Mouse (Mus musculus) olfactory bulb, adult 2 months (tissue): ENCODE measurements around the gene Atp8a2.

Experiments
- CTCF ChIP-seq: fragments of 200-500 bp; IDR thresholded peaks from 2 replicates; pipeline ENCODE4 v1.5.1; 2012; ENCODE audit warnings: low read depth, mild to moderate bottlenecking, low read length, moderate library complexity; ENCODE audit not compliant: insufficient read depth
- POLR2A ChIP-seq: fragments of 200-500 bp; IDR thresholded peaks from 2 replicates; pipeline ENCODE4 v1.6.1; 2012; ENCODE audit warnings: mild to moderate bottlenecking, low read depth, low read length, moderate library complexity; ENCODE audit not compliant: insufficient read depth

DNA sequence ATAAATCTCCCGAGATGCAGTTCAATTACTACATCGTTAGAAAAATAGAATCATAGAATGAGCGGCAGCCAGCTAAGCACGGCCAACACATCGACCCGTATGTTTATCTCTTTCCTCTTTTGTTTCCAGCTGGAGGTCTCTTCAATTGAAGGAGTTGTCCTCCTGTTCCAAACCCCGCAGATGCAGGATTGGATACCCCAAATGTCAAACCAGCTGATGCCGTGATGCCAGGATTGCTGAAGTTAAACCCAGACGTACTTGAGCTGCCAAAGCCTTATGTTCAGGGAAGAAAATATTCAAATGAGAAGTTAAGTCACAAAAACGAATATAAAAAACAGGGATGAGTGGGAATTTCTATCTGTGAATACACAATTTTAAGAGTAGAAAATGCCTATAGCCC lies 22.9 kb upstream of the Atp8a2 start:
- no peak for TF ChIP-seq CTCF
- no peak for TF ChIP-seq POLR2A
